Mouse (Mus musculus) CH12F3 (cell line): ENCODE data around the gene Tnrc6b.

Source experiments
- in situ Hi-C: fragments of 300-500 bp; cut with MboI; formaldehyde crosslinking; loops from 2 replicates; pipeline ENCODE4 v1.14.3; 2020; ENCODE audit warnings: low sequenced_read_pairs

Gene Tnrc6b

DNA sequence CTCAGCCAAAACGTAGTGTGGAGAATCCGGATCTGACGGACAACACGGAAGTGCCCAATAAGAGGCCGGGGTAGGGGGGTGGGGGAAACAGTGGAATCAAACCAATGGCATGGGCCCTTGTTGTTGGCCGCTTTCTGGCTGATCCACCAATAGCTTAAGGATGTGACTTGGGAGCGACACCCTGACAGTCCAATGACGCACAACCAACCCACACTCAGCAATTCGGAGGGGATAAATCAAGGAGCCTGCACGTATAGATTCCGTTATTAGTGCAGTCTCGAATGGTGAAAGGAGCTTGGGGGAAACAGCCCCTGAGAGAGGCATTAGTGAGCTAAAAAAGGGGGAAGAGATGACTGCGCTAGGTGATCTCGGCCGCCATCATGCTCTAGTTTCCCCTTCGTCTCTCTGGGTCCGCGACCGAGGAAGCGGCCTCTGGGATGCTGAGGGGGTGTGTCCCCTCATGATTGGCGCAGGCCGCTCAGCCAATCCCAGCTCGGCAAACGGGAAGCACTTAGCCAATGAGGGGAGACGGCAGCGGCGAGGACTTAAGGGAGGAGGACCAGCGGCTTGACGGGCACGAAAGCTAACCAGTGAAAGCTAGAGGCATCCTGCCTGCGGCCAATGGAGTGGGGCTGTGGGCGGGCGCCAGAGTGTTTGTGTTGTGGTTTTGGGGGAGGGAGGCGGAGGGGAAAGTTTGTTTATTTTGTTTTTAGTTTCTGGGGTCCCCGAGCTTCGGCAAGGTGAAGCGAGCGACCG lies at the start of gene Tnrc6b:
Gene Tnrc6b, plus strand, starts transcription at position 706 of the 756 bp plus-strand sequence.
- in situ Hi-C loops, result no loop called here

DNA sequence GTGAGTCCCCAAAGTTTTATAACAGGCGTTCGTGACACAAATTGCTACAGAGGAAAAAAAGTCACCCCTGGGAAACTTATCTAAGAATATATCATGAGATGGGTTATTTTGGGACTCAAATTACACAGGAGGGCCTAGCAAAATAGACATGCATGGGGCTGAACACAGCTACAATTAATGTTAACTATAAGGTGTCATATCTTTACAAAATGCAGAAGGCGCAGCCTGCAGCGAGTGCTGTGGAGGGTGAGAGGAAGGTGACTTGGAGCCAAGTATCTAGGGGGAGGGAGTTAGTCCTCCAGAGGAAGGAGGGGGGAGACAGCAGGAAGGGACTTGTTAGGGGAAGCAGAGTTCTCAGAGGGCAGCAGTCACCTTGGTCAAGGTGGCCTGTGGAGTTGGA lies 46.7 kb upstream of the Tnrc6b start:
- in situ Hi-C loops, result no loop called here

DNA sequence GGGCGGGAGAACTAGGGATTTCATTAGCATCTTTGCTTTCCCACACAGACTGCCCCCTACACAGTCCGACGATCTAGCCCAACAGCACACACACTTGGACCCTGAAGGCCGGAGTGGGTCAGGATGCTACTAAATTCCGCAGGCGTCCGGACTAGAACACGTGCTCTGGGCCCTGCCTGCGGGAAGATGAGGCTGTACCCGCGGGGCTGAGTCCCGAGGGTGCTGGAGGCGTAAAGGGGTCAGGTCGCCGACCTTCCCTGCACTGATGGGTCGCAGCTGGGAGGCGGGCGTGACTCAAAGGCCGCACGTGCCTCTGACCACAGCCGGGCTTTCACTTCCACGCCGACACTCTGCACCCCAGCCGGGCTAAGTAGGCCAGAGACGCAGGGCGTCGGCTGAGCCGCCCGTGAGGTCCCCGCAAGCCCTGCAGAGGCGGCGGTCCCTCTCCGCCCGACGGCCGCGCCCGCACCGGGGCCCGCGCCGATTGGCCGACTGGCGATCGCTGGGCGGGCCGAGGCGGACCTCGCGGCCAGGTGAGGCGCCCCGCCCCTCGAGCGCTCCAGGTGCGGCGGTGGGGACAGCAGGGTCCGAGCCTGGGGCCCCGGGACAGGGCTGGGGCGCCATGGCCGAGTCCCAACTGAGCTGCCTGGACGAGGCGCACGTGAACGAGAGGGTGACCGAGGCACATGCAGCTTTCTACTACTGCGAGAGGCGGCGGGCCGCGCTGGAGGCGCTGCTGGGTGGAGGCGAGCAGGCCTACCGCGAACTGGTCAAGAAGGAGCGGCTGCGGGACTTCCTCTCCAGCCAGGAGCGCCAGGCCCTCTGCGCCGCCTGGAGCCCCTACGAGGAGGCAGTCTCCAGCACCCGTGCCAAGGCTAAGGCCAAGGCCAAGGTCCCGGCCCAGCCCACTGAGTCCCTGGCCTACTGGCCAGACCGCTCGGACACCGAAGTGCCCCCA lies 39.5 kb upstream of the Tnrc6b start, which contains the start of gene Fam83f:
Gene Fam83f, plus strand, starts transcription at position 553 of the 958 bp plus-strand sequence.
- in situ Hi-C loops, result no loop called here

DNA sequence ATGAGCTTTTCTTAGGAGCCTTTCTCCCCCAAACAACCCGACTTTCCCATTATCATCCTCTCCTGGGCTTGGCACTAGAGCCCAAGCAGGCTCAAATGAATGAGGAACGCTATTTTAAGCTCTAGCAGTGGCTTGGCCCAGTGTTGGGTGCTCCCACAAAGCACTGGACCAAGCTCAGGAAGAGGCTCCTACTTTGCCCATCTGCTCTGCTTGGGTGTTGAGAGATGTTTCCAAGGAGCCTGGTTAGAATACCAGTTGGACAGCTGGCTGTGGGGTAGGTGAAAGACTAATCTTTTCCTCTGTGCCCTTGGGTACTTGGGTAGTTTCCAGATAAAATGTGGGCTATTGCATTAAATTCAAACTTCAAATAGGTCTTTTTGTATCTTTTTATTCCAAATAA lies 38.3 kb upstream of the Tnrc6b start:
- in situ Hi-C loops, result no loop called here

DNA sequence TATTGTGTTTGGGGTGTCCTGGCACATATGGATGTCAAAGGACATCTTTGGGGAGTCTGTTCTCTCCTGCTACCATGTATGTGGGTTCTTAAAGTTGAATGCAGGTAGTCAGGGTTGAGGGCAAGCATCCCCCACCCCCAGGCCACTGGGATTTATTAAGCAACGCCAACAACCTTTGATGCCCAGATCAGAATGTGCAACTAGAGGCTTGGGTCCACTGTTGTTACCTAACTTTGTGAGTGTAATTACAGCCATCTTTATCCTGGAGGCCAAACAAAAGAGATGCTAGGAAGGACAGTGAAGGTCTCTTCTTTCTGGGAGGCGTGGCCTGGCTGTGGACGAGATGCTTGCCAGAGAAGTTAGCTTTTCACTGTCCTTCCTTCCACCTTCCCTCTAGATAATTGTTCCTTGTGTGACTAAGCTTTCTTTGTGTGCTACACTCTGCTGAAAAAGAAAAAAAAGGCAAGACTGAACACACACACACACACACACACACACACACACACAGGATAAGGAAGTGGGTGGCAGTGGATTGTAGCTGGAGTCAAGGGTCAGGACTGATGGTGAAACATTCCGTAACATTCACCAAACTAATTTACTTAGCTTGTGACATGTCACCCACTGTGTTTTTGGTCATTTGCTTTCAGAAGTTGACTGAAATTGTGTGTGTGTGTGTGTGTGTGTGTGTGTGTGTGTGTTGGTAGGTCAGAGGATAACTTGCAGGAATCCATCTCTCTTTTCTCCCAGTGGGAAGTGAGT lies 37.6 kb upstream of the Tnrc6b start:
- in situ Hi-C loops, result no loop called here

DNA sequence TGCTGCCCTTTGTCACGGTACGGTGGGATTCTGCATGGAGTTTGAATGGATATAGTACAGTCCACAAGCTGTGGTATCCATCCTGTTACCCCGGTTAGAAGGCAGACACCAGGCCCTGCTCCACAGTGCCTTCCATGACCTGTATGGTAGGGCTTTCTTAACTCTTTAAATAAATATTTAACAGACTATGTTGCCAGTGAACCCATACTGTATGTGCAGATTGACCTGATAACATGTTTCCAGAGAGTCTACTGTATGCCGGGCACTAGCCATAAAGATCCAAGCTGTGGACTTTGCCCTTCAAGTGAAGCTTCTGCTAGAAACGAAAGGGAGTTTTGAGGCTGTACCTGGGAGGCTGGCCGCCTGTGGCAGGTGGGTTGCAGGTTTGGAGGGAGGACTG lies 36.4 kb upstream of the Tnrc6b start:
- in situ Hi-C loops, result loop anchor here (5.0 kb wide), 1 partner anchor 32 kb away; no protein-coding TSS in a partner anchor

DNA sequence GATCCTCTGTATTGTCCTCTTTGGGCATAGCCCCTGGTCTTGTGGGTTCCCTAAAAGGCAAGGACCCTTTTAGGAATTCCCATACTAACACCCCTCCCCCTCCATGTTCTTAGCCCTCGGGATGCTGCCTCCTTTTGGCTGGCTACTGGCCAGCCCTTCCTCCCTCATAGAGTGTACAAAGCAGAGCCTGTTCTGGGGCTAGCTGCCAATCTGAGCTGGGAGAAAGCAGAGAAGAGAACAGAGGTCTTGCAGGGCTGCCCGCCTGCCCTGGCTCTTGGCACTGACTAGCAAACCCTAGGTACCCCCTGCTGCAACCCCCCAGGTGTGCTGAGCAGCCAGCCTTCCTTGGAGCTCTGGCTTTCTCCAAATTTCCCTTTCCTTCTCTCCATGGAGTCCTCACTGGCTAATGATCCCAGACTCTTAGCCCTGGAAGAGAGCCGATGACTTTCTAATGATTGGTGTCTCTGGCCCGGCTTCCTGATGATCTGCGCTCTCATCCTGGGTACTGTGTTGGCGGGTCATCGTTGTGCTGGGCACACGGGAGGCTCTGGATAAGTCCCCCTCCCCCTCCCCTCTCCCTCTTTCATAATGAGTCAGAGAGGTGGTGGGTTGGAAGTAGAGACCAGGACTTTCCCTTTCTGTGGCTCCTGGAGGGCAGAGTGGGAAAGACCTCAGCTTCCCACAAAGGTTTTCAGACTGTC lies 31.4 kb upstream of the Tnrc6b start:
- in situ Hi-C loops, result loop anchor here (5.0 kb wide), 1 partner anchor 37 kb away; no protein-coding TSS in a partner anchor

DNA sequence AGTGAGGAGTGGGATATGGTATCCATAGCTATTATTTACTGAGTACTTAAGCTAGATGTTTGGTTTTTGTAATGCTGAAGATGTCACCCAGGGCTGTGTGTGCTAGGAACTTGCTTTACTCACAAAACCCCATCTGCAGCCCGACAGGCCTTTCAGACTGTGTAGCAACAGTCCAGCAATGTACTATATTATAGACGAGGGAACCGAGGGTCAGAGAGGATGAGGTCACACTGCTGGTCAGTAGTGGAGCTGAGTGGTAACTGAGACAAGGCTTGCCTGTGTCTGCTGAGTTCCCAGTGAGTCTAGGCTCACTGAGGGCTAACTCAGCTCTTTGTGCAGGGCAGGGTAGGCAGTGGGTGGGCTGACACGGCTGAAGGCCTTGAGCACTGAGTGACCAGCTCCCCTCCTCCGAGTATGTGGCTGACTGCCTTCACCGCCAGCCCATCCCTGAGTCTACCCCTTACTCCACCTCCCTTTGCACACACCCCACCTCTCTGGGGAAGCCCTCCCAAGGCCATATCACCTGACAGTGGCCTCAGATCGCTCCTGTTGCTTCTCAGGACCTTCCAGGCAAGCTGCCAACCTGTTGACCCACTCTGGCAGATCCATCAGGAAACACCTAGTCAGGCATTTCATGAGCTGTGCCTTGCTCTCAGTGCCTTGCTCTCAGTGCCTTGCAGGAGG lies 30.6 kb upstream of the Tnrc6b start:
- in situ Hi-C loops, result no loop called here

DNA sequence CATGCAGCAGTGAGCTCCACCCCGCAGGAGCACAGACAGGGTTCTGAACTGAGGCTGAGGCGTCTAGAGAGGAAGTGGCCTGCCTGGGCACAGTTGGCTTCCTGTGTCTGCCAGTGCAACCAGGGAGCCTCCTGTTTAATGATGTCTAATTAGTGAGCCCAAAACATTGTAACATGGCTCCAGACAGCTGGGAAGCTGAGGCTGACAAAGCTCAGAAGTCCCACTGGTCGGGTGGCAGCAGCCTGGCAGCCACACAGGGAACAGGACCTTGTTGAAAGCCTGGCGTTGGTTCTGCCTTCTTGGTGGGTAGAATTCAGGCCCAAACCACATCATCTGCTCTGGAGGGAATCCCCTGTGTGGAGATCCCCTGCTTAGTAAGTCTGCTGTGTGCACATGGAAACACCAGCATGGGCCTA lies 29.6 kb upstream of the Tnrc6b start:
- in situ Hi-C loops, result no loop called here

DNA sequence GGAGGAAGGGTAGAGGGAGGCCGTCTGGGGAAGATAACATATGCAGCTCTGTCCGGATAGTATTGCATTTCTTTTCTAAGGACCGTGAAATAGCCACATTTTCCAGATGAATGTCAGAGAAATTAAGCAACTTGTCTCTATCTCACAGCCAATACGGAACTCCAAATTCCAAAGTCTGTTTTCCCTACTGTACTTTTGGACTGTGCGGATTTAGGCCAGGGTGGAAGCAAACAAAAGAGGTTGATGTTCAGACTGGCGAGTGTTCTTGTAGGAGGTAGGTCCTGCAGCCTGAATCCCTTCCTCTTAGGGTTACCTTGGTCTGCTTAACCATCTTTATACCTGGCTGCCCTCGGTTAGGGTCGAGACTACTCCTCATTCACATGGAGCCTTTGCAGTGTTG lies 28.8 kb upstream of the Tnrc6b start:
- in situ Hi-C loops, result no loop called here

DNA sequence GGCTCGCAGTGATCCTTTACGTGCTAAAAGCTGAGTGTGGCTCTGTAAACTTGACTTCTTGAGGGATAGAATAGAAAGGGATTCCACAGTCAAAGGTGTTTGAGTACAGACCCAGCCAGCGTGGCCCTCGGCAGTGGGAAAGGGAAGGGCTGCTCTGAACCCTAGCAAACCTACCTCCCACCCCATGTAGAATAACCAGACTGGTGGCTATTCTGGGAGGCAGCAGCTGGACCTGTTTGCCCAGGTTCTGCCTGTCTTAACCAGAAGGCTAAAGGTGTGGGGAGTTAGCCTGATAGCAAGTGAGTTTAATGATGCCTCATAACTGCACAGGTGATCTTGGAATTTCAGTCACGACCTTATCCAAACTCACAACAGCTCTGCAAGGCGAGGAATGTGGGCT lies 28.0 kb upstream of the Tnrc6b start:
- in situ Hi-C loops, result no loop called here

DNA sequence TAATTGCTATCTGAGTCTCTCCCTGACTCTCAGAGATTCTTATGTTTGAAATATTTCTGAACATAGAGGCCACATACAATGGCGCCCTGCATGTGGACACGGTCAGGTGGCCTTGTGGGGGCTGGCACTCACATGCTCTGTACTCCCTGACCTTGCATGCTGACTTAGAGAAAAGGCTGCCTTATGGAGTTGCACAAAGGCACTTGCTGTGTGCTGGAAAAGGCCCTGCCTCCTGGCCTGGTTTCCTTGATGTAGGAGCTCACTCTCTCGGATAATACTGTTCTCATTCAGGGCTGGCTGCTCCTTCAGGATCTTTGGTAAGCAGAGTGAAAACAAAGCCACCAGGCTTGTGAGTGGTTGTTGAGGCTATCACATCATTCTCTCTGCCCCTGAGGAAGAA lies 27.1 kb upstream of the Tnrc6b start:
- in situ Hi-C loops, result no loop called here

DNA sequence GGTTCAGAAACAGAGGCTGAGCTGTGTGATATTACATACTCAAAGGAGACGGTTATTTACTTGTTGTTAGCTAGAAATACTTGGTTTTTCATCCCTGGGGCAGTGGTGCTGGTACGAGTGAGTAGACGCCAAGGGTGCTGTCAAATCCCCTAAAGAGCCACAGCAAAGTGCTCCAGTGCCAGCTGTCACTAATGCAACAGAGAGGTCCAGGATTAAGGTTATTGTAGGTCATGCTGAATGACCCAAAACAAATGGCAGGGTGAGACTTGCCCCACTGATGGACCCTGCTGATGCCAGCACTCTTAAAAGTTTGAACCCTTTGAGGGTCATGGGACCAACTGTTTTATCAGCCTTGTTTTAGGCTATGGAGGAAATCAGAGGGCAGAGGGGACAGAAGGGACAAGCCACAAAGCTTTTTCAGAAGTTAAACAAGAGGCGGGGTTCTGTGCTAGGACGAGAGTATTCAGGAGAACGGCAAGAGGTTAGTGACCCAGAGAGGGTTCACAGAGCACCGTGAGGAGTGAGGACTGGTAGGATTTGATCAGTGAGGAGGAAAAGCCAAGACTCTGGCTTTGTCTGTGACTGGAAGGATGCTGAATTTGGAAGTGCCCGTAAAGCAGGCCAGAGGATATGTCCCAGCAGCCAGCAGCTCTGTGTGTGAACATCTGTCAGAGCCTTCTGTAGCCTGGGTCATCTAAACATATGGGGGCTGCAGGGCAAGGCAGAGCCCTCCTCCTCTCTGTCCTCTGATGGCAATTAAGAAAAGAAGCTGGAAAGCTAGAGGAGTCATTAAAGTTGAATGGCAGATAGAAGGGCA lies 26.1 kb upstream of the Tnrc6b start:
- in situ Hi-C loops, result no loop called here

DNA sequence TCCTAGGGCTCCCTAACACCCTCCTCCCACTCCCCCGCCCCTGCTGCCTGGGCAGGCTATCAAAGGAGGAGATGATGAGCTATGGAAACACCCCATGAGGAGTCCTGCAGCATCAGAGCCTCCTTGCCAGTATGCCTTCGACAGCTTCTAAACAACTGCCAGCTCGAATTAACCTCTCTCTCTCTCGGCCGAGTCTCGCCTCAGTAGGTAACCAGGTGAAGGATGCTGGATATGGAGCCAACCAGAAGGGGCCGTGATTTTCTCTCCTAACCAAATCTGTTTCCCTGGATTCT lies 25.6 kb upstream of the Tnrc6b start:
- in situ Hi-C loops, result no loop called here

DNA sequence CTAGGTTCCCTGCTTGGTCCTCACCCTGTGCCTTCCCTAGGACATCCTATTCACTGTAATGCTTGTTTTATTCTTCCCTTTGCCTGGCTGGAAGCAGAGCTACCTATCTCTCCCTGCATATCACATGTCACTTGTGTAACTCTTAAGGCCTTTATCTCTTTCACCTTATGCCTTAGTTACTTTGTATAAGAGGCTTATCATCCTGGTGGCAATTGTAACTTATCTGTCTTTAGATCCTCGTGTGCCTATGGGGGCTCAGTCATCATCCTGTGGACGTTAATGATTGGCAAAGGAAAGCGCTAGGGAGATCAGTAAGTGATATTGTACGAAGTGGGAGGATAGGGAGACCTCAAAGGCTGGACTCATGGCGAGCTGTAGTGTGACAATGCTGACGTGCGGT lies 22.6 kb upstream of the Tnrc6b start:
- in situ Hi-C loops, result no loop called here

DNA sequence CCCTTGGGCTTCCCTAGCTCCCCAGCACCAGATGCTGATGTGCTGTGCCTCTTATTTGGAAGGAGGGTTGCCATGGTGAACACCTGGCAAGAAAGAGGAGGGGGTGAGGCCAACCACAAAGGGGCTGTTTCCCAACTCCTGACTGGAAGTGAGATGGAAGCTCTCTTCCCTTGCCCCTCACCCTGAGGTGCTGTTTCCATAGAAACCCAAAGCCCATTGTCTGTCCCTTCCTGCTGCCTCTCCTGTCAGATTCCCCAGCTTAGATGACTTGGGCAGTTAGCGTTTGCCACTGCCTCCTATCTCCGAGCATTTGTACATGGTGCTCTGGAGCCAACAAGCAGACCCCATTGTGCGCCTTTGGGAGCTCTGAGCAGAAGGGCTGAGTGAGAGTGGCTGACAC lies 17.6 kb upstream of the Tnrc6b start:
- in situ Hi-C loops, result no loop called here

DNA sequence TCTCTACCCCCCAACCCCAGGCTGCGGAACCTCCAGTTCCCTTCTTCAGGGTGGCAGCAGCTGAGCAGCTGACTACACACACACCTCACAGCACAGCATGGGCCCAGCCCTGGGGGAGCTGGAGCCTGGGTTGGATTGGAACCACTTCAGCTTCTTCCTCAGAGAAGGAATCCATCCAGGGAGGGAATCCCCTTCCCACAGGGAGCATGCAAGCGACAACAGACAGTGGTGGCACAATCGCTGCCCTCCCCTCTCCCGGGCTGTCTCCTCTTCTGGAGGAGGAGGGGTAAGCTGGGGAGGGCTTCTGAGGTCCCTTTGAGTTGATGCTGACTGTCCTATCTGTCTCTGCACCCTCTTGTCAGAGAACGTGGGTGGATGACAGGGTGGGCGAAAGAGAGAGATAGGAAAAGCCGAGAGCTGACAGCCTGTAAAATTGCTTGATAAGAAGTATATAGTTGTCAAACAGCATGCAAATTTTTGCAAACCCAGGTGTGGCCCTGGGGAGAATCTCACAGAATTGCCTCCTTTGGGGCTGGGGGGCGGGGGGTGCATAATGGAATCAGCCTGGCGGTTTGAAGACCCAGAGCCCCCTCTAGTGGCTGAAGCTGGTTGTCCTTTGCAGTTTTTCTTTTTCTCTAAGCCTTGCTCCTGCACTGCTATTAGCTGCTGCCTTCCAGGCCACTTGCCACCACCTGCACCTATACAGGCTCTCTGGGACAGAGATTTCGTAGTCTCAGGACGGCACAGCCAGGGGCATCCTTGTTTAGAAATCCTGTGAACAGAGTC lies 16.8 kb upstream of the Tnrc6b start:
- in situ Hi-C loops, result no loop called here

DNA sequence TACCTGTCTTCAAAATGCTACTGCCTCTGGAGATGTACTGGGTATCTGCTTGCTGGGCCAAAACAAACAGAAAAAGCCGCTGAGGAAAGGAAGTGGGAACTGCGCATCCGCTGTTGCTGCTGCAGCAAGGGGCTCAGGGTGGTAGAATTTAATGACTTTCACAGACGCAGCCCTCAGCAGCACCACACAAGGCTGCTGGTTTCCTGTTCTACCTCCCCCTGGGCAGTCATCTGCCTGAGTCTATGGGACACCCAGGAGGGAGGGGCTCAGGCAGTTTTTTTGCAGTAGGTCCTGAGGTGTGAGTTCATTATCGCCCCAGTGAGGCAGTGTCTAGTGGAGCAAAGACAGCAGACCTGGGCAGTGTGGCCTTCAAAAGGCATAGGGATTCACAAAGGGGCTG lies 13.5 kb upstream of the Tnrc6b start:
- in situ Hi-C loops, result no loop called here
